Mouse (Mus musculus) MEL (cell line): ENCODE results near the gene Cblb. TPM values are rescaled to one million over a fixed set of nuclear protein-coding genes. Genes with fewer than 3 reads are reported as not detected.

ENCODE experiments used
- DNase-seq: peaks from one replicate; pipeline ENCODE4 v3.0.0; 2011; ENCODE audit warnings: low read depth, low spot score
- H3K27ac ChIP-seq: 2 replicates; pipeline ENCODE4 v1.5.1; 2012; ENCODE audit warnings: low read depth, mild to moderate bottlenecking, control low read depth, low read length, moderate library complexity; ENCODE audit not compliant: control insufficient read depth
- H3K27me3 ChIP-seq, 2 experiments: fragments of 150-350 bp in 1 of 2; sonication (generic) in 1 of 2; 2 replicates each; pipeline ENCODE4 v1.6.1; 2012; ENCODE audit warnings: low read length in 2 of 2, mild to moderate bottlenecking in 2 of 2, improper control_type of control experiment in 1 of 2, moderate library complexity in 1 of 2; ENCODE audit not compliant: insufficient read depth in 2 of 2, control insufficient read depth in 1 of 2
- H3K36me3 ChIP-seq, 2 experiments: 2 replicates each; pipeline ENCODE4 v1.6.1; 2012 to 2014; ENCODE audit warnings: low read length in 2 of 2, improper control_type of control experiment in 1 of 2, inconsistent platforms in 1 of 2, mild to moderate bottlenecking in 1 of 2; ENCODE audit not compliant: insufficient read depth in 2 of 2, control insufficient read depth in 1 of 2
- H3K4me1 ChIP-seq, 2 experiments: fragments of 150-350 bp in 1 of 2; sonication (generic) in 1 of 2; 2 replicates each; pipeline ENCODE4 v1.6.1; 2012; ENCODE audit warnings: low read length in 2 of 2, improper control_type of control experiment in 1 of 2, mild to moderate bottlenecking in 1 of 2; ENCODE audit not compliant: insufficient read depth in 2 of 2, control insufficient read depth in 1 of 2
- H3K4me3 ChIP-seq, 2 experiments: fragments of 150-350 bp in 1 of 2; sonication (generic) in 1 of 2; 2 replicates each; pipeline ENCODE4 v1.5.1; 2012; ENCODE audit warnings: low read depth in 2 of 2, low read length in 2 of 2, mild to moderate bottlenecking in 2 of 2, moderate library complexity in 2 of 2, control low read depth in 1 of 2, improper control_type of control experiment in 1 of 2; ENCODE audit not compliant: control insufficient read depth in 1 of 2, insufficient read depth in 1 of 2
- H3K79me2 ChIP-seq: 2 replicates; pipeline ENCODE4 v1.6.1; 2012; ENCODE audit warnings: mild to moderate bottlenecking, low read length, moderate library complexity; ENCODE audit not compliant: control insufficient read depth, poor library complexity, insufficient read depth
- H3K9ac ChIP-seq: 2 replicates; pipeline ENCODE4 v1.6.1; 2012; ENCODE audit warnings: low read depth, mild to moderate bottlenecking, control low read depth, low read length, moderate library complexity; ENCODE audit not compliant: control insufficient read depth, poor library complexity, severe bottlenecking
- H3K9me3 ChIP-seq: fragments of 150-350 bp; sonication (generic); replicated peaks from 2 replicates; pipeline ENCODE4 v1.6.1; 2012; ENCODE audit warnings: mild to moderate bottlenecking, low read length, improper control_type of control experiment, moderate library complexity; ENCODE audit not compliant: insufficient read depth
- CTCF ChIP-seq, 3 experiments: IDR thresholded peaks in 2 of 3; conservative IDR thresholded peaks in 1 of 3; 2 replicates each; pipeline ENCODE4 v1.5.1; 2011 to 2012; ENCODE audit warnings: low read length in 3 of 3, low read depth in 2 of 3, mild to moderate bottlenecking in 2 of 3, improper control_type of control experiment in 1 of 3, inconsistent platforms in 1 of 3, mixed read lengths in 1 of 3, moderate library complexity in 1 of 3; ENCODE audit not compliant: control insufficient read depth in 1 of 3, insufficient read depth in 1 of 3, poor library complexity in 1 of 3, severe bottlenecking in 1 of 3
- E2F4 ChIP-seq: IDR thresholded peaks from 2 replicates; pipeline ENCODE4 v1.6.1; 2011; ENCODE audit warnings: low read depth, low read length, improper control_type of control experiment, borderline replicate concordance
- ETS1 ChIP-seq: IDR thresholded peaks from 2 replicates; pipeline ENCODE4 v1.6.1; 2012; ENCODE audit warnings: low read depth, mild to moderate bottlenecking, inconsistent platforms, low read length, improper control_type of control experiment, moderate library complexity
- HCFC1 ChIP-seq: IDR thresholded peaks from 2 replicates; pipeline ENCODE4 v1.6.1; 2012; ENCODE audit warnings: low read depth, mild to moderate bottlenecking, inconsistent platforms, low read length, improper control_type of control experiment, moderate library complexity
- MYB ChIP-seq: IDR thresholded peaks from 2 replicates; pipeline ENCODE4 v1.6.1; 2011; ENCODE audit warnings: mild to moderate bottlenecking, low read depth, low read length, improper control_type of control experiment
- POLR2AphosphoS5 ChIP-seq: IDR thresholded peaks from 2 replicates; pipeline ENCODE4 v1.6.1; 2012; ENCODE audit warnings: low read depth, borderline replicate concordance, mild to moderate bottlenecking, inconsistent platforms, low read length, moderate library complexity, mixed read lengths
- SIN3A ChIP-seq: IDR thresholded peaks from 2 replicates; pipeline ENCODE4 v1.6.1; 2012; ENCODE audit warnings: low read length, improper control_type of control experiment, inconsistent platforms
- TBP ChIP-seq: IDR thresholded peaks from 2 replicates; pipeline ENCODE4 v1.8.0; 2011; ENCODE audit warnings: low read depth, low read length, improper control_type of control experiment
- USF1 ChIP-seq: IDR thresholded peaks from 2 replicates; pipeline ENCODE4 v1.6.1; 2014; ENCODE audit warnings: low read depth, mild to moderate bottlenecking, inconsistent platforms, low read length, improper control_type of control experiment, moderate library complexity
- USF2 ChIP-seq, 2 experiments: IDR thresholded peaks; 2 replicates each; pipeline ENCODE4 v1.6.1; 2011 to 2012; ENCODE audit warnings: improper control_type of control experiment in 2 of 2, low read length in 2 of 2, borderline replicate concordance in 1 of 2, inconsistent platforms in 1 of 2, low read depth in 1 of 2, mild to moderate bottlenecking in 1 of 2; ENCODE audit not compliant: insufficient read depth in 1 of 2
- polyA plus RNA-seq, 2 experiments: library from polyadenylated mRNA; stranded (reverse) in 1 of 2; unstranded in 1 of 2; fragments of >175 nt in 1 of 2; fragments of >200 nt in 1 of 2; gene quantifications; 2 replicates each; pipeline versions ENCODE4 v1.2.1 to v1.2.4; 2012; ENCODE audit warnings: low replicate concordance in 2 of 2, low read depth in 1 of 2; ENCODE audit not compliant: insufficient read length in 2 of 2, insufficient read depth in 1 of 2, missing spikeins in 1 of 2
- total RNA-seq: library from RNA; depleted of rRNA; stranded (reverse); fragments of 300-350 nt; gene quantifications from 2 replicates; pipeline ENCODE4 v1.2.3, GENCODE M21; 2012

The Cblb gene
- total and polyA plus RNA-seq, 3 experiments: 1.5 to 5.7 TPM; not detected in 1

- H3K4me3 ChIP-seq: no peak overlapping the region
- H3K4me1 ChIP-seq: no peaks in the 10 kb centered on the region
- H3K36me3 ChIP-seq: no peaks in the 10 kb centered on the region
- no peak for DNase-seq
- H3K79me2 ChIP-seq: no peaks in the 10 kb centered on the region
- no peak overlapping the region for H3K27ac ChIP-seq
- H3K27me3 ChIP-seq: no peaks in the 10 kb centered on the region
- TF ChIP-seq HCFC1 (no peak), SIN3A (no peak), USF1 (no peak), TBP (no peak)
- TF ChIP-seq, all 39 proteins: peak for 0
- Histone ChIP-seq H3K9me3 (no peaks in the 10 kb centered on the region), H3K9ac (no peak overlapping the region)
These were observed 45.6 kb upstream of the Cblb start for GRCm38 (mm10) chr16:51985436-51985835.

- no peaks in the 10 kb centered on the region for H3K27me3 ChIP-seq
- no peaks in the 10 kb centered on the region for H3K9me3 ChIP-seq
- no peak overlapping the region for H3K27ac ChIP-seq
- no peak overlapping the region for H3K9ac ChIP-seq
- no peak for DNase-seq
- no peaks in the 10 kb centered on the region for H3K79me2 ChIP-seq
- no peak overlapping the region for H3K4me3 ChIP-seq
- no peak for TF ChIP-seq HCFC1
- no peak for TF ChIP-seq USF2 (IDR thresholded peaks at IDR 0.05; ENCODE audit: borderline replicate concordance in 1 of 2, insufficient read depth in 1 of 2, low read depth in 1 of 2, low read length in 2 of 2)
- no peak for TF ChIP-seq MYB
- TF ChIP-seq ETS1: no peak
- H3K36me3 ChIP-seq: no peaks in the 10 kb centered on the region
- no peaks in the 10 kb centered on the region for H3K4me1 ChIP-seq
These were observed 44.8 kb upstream of the Cblb start for GRCm38 (mm10) chr16:51986207-51986606.

- TF ChIP-seq MYB (no peak), CTCF (IDR thresholded peaks at IDR 0.05 in 2 of 3, conservative IDR thresholded peaks at IDR 0.05 in 1 of 3; ENCODE audit: control insufficient read depth in 1 of 3, insufficient read depth in 1 of 3, low read depth in 2 of 3, low read length in 3 of 3, poor library complexity in 1 of 3, severe bottlenecking in 1 of 3) (no peak), POLR2AphosphoS5 (no peak), E2F4 (no peak)
- TF ChIP-seq, all 39 proteins: peak for 0
These were observed 43.9 kb upstream of the Cblb start for GRCm38 (mm10) chr16:51987085-51987620.

More at GRCm38 (mm10) chr16:51987085-51987620, 43.9 kb upstream of the Cblb start:
- no peaks in the 10 kb centered on the region for H3K4me1 ChIP-seq
- no peak for DNase-seq
- H3K4me3 ChIP-seq: no peak overlapping the region
- no peaks in the 10 kb centered on the region for H3K9me3 ChIP-seq
- H3K27ac ChIP-seq: no peak overlapping the region
- no peaks in the 10 kb centered on the region for H3K79me2 ChIP-seq
- H3K36me3 ChIP-seq: no peaks in the 10 kb centered on the region
- no peaks in the 10 kb centered on the region for H3K27me3 ChIP-seq
- H3K9ac ChIP-seq: no peak overlapping the region
